Mouse (Mus musculus) granulocyte monocyte progenitor cell, adult 5-6 weeks (primary cell): ENCODE results near the gene Mip. TPM values are rescaled to one million over a fixed set of nuclear protein-coding genes. Genes with fewer than 3 reads are reported as not detected.
"Not testable (repeated sequence)": the region's sequence is repeated elsewhere in the genome, so short reads cannot be mapped to it uniquely, and the experiment has no call there.

ENCODE experiments used
- ATAC-seq: replicated peaks from 2 replicates; pipeline ENCODE4 v1.8.0; 2016; ENCODE audit warnings: mild to moderate bottlenecking, moderate TSS enrichment, inconsistent platforms; ENCODE audit not compliant: poor library complexity, severe bottlenecking
- total RNA-seq, 2 experiments: library from RNA; stranded (forward) in 1 of 2; stranded (reverse) in 1 of 2; fragments of 200-712, 200-1000 nt in 1 of 2; fragments of >200 nt in 1 of 2; fragmentation: Nextera tagmentation in 1 of 2; gene quantifications; 2 replicates each; pipeline ENCODE4 v1.2.3; 2014 to 2017

Mip gene
- total RNA-seq, 2 experiments from 2014 or later = 0.75 TPM; not detected in 1

GRCm38 (mm10) chr10:128210954-128211353 is 14.7 kb upstream of the Mip start:
- ATAC-seq = peak; percentile 58

GRCm38 (mm10) chr10:128211390-128212108 is 14.1 kb upstream of the Mip start, which contains the start of gene Spryd4:
TSS of gene Spryd4 (minus strand) at chr10:128211807.
- ATAC-seq = peak; percentile 86

GRCm38 (mm10) chr10:128212148-128212547 is 13.5 kb upstream of the Mip start:
- no peak for ATAC-seq

DNA sequence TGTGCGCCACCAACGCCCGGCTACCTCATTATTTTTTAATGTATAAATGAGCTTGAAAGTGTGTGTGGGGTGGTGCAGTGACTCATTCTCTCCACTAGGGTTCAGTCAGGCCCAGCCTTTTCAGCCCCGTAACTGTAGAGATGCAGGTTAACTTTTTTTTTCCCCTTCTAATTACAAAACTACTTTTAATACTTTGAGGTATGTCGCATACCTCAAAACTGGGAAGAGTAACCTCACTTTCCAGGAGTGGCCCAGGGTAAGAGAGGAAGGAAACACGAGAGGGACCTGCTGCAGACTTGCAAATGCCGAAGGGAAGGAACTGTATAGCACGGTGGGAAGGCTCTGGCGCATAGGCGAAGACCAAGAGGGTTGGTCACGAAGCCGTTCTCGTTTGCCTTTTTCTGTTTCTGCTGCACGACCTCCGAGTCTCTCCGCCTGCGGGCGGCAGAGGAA is 12.7 kb upstream of the Mip start:
- ATAC-seq = peak; percentile 60

DNA sequence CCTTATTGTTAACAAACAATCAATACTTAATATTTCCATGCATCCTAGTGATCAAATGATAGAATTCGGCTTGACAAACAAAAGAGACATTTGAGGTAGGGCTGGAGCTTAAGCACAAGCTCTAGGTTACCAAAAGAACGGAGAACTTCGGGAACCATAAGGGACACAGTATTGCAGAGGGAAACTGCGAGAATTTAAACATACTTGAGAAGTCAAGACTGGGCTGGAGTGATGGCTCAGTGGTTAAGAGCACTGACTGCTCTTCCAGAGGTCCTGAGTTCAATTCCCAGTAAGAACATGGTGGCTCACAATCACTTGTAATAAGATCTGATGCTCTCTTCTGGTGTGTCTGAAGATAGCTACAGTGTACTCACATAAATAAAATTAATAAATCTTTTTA is 11.5 kb upstream of the Mip start:
- not testable (repeated sequence) for ATAC-seq

DNA sequence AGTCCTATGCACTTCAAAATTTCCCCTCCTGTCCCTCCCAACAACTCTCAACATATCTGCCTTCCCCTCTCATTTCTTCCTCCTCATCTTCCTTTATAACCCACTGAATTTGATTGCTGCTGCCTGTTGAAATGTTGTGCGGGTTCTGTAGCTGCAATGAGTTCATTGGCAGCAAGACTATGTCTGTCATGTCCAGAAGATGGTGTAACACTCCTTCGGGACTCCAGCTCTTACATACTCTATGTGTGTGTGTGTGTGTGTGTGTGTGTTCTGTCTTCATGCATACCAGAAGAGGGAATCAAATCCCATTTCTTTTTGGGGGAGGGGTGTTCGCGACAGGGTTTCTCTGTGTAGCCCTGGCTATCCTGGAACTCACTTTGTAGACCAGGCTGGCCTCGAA is 10.7 kb upstream of the Mip start:
- ATAC-seq = no peak

GRCm38 (mm10) chr10:128218387-128219117 is 7.1 kb upstream of the Mip start:
- ATAC-seq = no peak

DNA sequence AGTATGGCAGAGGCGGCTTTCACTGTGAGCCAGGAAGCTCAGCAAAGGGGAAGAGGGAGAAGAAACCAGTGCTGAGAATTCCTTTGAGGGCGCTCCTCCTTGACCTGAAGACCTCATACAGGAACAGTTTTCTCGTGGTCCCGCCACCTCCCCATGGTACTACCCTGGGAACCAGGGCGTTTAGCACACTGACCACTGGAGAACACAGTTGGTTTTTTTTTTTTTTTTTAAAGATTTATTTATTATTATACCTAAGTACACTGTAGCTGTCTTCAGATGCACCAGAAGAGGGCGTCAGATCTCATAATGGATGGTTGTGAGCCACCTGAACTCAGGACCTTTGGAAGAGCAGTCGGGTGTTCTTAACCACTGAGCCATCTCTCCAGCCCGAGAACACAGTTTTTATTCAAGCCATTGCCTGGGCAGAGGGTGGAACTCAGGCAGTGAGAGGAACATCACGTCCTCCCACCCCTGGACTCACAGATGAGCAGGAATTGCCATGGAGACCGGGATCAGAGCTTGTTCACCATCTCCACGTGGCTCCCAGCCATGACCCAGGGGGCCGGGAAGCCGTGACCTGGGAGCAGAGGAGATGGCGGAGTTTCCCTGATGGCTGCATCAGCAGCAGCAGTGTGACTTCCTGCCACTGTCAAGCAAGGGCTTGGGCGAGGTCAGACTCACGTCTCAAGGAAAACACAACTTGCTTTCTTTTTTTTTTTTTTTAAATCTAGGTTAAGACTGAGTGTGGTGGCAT is 3.9 kb upstream of the Mip start:
- ATAC-seq = no peak

- no peak for ATAC-seq
Observed at GRCm38 (mm10) chr10:128225064-128225463, 574 bp upstream of the Mip start.

DNA sequence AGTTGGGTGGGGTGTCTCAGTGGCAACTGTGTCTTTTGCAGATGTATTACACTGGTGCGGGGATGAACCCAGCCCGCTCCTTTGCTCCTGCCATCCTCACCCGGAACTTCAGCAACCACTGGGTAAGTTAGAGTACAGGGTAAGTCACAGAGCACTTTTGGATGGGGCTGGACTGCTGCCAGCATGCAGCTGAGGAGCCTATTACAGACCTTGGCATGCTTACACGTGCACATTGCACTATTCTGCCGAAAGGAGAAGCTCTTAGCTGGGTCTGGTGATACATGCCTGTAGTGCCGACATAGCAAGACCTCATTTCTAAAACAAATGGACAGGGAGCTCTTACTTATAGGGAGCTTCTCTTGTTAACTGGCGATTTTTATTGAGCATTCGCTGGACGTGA is 2.0 kb downstream of the Mip start:
- no peak for ATAC-seq

GRCm38 (mm10) chr10:128228009-128228408 is 2.4 kb downstream of the Mip start:
- ATAC-seq = no peak

- peak; percentile 42 for ATAC-seq
Observed at GRCm38 (mm10) chr10:128230582-128230981, 4.9 kb downstream of the Mip start.

- peak; percentile 22 for ATAC-seq
Observed at GRCm38 (mm10) chr10:128231146-128231545, 5.5 kb downstream of the Mip start.

- ATAC-seq = peak; percentile 33
Observed at GRCm38 (mm10) chr10:128231697-128232419, 6.2 kb downstream of the Mip start, which contains the start of gene Timeless. TSS of gene Timeless (plus strand) at chr10:128232065.

DNA sequence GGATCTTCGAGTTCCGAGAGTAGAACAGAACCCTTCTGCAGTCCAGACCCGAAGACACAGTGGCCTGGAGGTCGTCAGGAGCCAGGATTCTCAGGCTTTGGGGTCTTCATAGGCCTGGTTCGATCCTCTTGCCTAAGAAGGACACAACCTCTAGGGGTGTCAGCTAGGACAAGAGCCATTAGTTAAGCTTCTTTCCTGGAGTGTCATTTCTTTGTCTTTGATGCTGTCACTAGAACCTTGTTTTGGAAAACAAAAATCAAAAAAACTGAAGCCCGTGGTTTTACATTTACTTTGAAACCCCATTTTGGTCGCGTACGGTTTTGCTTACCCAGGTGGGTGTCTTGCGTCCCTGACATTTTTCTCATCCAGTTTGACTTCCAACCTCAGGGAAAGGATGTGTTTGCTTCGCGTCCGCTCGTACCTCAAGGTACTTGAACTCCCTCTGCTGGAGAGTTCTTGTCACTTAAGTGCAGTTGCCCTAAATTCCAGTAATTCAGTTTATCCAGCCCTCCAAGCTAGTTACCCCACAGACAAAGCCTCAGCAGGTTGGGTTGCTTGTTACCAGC is 6.9 kb downstream of the Mip start:
- peak; percentile 34 for ATAC-seq

GRCm38 (mm10) chr10:128236321-128236720 is 10.7 kb downstream of the Mip start:
- ATAC-seq = no peak

GRCm38 (mm10) chr10:128237807-128238480 is 12.3 kb downstream of the Mip start:
- peak; percentile 50 for ATAC-seq

- ATAC-seq = no peak
Observed at GRCm38 (mm10) chr10:128239140-128239539, 13.5 kb downstream of the Mip start.

DNA sequence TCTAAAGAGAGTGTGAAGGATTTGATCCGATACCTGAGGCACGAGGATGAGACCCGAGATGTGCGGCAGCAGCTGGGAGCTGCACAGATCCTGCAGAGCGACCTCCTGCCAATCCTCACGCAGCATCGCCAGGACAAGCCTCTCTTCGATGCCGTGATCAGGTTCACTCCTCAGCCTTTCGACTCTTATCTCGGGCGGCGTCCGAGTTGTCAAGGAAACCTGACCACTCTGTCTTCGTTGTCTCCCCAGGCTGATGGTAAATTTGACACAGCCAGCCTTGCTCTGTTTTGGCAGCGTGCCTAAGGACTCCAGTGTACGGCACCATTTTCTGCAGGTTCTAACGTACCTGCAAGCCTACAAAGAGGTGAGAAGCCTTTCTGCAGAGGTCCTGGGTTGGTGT is 14.5 kb downstream of the Mip start:
- no peak for ATAC-seq
